Mouse (Mus musculus) stomach, embryonic 16.5 days (tissue): ENCODE results near the gene Arnt. TPM values are rescaled to one million over a fixed set of nuclear protein-coding genes. Genes with fewer than 3 reads are reported as not detected.

Experiments
- ATAC-seq: fragments of 200-750 bp; cut with Nextera tagmentation; 2 replicates; pipeline ENCODE4 v1.8.0; 2017; ENCODE audit warnings: moderate number of reproducible peaks, moderate TSS enrichment; ENCODE audit not compliant: insufficient read depth, low FRiP score
- H3K27ac ChIP-seq: fragments of 300-500 bp; sonication (generic); 2 replicates; pipeline ENCODE4 v1.5.1; 2014; ENCODE audit warnings: low read length
- H3K27me3 ChIP-seq: fragments of 300-500 bp; sonication (generic); 2 replicates; pipeline ENCODE4 v1.6.1; 2014; ENCODE audit warnings: low read length, control low read depth, mixed read lengths; ENCODE audit not compliant: control insufficient read depth, insufficient read depth
- H3K36me3 ChIP-seq: fragments of 300-500 bp; sonication (generic); 2 replicates; pipeline ENCODE4 v1.6.1; 2014; ENCODE audit warnings: low read length; ENCODE audit not compliant: control insufficient read depth, insufficient read depth
- H3K4me1 ChIP-seq: fragments of 300-500 bp; sonication (generic); 2 replicates; pipeline ENCODE4 v1.6.1; 2014; ENCODE audit warnings: low read length, control low read depth, mixed read lengths; ENCODE audit not compliant: control insufficient read depth, insufficient read depth
- H3K4me2 ChIP-seq: fragments of 300-500 bp; sonication (generic); 2 replicates; pipeline ENCODE4 v1.6.1; 2014; ENCODE audit warnings: low read depth, low read length, mixed read lengths
- H3K4me3 ChIP-seq: fragments of 300-500 bp; sonication (generic); replicated peaks from 2 replicates; pipeline ENCODE4 v1.5.1; 2014; ENCODE audit warnings: mild to moderate bottlenecking, low read length
- H3K9ac ChIP-seq: fragments of 300-500 bp; sonication (generic); 2 replicates; pipeline ENCODE4 v1.6.1; 2014; ENCODE audit warnings: low read length
- H3K9me3 ChIP-seq: fragments of 300-500 bp; sonication (generic); replicated peaks from 2 replicates; pipeline ENCODE4 v1.6.1; 2016; ENCODE audit warnings: low read length, control low read depth; ENCODE audit not compliant: control insufficient read depth
- WGBS: fragments of 180-500 bp; shearing (Covaris S2); extraction: QIAGEN DNeasy Blood & Tissue Kit; methylation state at CpG from one replicate; pipeline ENCODE4 v1.1.7; 2014; 5-methylcytosine and 5-hydroxymethylcytosine counted together
- polyA plus RNA-seq: library from polyadenylated mRNA; unstranded; fragments of >200 nt; fragmentation: Nextera tagmentation; extraction: Ambion mirVana; gene quantifications from 2 replicates; pipeline ENCODE4 v1.2.1, GENCODE M21; 2015

The Arnt gene
- polyA plus RNA-seq, 1 experiment from 2014 or later = 46.5 TPM

DNA sequence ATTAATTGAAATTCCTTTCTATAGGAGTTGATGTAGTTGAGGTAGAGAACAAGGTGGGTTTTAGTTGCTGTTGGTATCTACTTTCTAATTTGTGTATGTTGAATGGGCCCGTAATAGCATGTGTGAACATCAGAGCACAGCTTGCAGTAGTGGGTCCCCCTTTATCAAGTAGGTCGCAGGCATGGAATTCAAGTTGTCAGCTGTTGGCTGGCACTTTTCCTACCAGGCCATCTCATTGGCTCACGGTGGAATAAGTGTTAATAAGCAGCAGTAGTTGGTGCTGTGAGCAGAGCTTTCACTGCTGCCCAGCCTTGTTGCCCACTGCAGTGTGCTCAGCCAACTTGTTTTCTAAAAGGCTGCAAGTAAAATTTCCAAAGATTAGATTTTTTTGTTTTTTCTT lies 54.5 kb downstream of the Arnt start:
- 82% methylated on average over 3 of the region's 3 CpGs for WGBS
- H3K4me2 ChIP-seq = no peak overlapping the region
- ATAC-seq = no peak
- H3K27me3 ChIP-seq = no peaks in the 10 kb centered on the region
- H3K9me3 ChIP-seq = no peaks in the 10 kb centered on the region
- H3K9ac ChIP-seq = no peak overlapping the region
- no peaks in the 10 kb centered on the region for H3K4me1 ChIP-seq
- H3K4me3 ChIP-seq = no peak overlapping the region
- H3K36me3 ChIP-seq = peaks cover 8% of the 10 kb centered on the region
- no peak overlapping the region for H3K27ac ChIP-seq

DNA sequence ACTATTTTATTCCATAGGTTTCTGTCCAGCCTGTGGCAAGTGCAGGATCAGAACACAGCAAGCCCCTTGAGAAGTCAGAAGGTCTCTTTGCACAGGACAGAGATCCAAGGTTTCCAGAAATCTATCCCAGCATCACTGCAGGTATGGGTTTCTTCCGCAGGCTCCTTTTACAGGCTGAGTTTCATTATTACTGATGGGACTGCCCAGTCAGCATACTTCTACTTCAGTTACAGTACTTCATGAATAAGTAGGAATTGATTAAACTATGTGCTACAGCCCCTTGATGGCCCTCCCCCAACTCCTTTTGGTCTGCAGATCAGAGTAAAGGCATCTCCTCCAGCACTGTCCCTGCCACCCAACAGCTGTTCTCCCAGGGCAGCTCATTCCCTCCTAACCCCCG lies 56.0 kb downstream of the Arnt start:
- H3K27me3 ChIP-seq = no peaks in the 10 kb centered on the region
- H3K36me3 ChIP-seq = peaks cover 10% of the 10 kb centered on the region
- no peak overlapping the region for H3K9ac ChIP-seq
- no peak overlapping the region for H3K4me2 ChIP-seq
- H3K4me1 ChIP-seq = no peaks in the 10 kb centered on the region
- no peaks in the 10 kb centered on the region for H3K9me3 ChIP-seq
- ATAC-seq = no peak
- no peak overlapping the region for H3K4me3 ChIP-seq
- 96% methylated on average over 2 of the region's 2 CpGs for WGBS
- H3K27ac ChIP-seq = no peak overlapping the region

DNA sequence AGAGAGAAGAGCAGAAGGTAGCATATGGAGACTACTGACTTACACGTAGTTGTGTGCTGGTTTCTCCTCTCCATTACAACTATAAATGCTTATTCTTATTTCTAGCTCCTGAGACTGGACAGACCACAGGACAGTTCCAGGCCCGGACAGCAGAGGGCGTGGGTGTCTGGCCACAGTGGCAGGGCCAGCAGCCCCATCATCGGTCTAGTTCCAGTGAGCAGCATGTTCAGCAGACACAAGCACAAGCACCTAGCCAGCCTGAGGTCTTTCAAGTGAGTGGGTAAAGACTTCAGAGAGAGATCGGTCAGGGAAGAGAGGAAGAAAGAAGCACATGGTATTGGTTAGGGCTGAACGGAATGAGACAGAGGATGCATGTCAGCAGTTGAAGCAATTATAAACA lies 60.2 kb downstream of the Arnt start:
- Histone ChIP-seq H3K4me3 (no peak overlapping the region), H3K27me3 (no peaks in the 10 kb centered on the region), H3K27ac (no peak overlapping the region), H3K36me3 (peaks cover 10% of the 10 kb centered on the region; the same call in 1 of the 2 replicates), H3K4me2 (no peak overlapping the region), H3K9ac (no peak overlapping the region), H3K9me3 (no peaks in the 10 kb centered on the region), H3K4me1 (peaks cover 5% of the 10 kb centered on the region; the same call in 1 of the 2 replicates)
- WGBS = 59% methylated on average over 6 of the region's 6 CpGs
- no peak for ATAC-seq

DNA sequence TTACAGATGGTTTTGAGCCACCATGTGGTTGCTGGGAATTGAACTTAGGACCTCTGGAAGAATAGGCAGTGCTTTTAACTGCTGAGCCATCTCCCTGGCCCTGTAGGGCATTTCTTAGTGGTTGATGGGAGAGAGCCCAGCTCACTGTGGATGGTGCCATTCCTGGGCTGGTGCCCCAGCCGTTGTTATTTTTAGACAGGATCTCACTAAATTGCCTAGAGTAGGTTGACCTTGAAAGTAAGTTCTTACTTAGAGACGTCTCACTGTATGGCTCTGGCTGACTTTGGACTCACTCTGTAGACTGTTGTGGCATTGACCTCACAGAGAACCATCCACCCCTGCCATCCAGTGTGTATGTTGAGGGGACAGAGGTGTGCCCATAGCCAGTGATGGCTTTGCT lies 64.0 kb downstream of the Arnt start:
- WGBS = 79% methylated on average over 2 of the region's 2 CpGs
- ATAC-seq = no peak
- no peaks in the 10 kb centered on the region for H3K27me3 ChIP-seq
- H3K36me3 ChIP-seq = peaks cover 5% of the 10 kb centered on the region; the same call in 1 of the 2 replicates
- H3K4me1 ChIP-seq = peaks cover 5% of the 10 kb centered on the region; the same call in 1 of the 2 replicates
- H3K27ac ChIP-seq = no peak overlapping the region
- no peaks in the 10 kb centered on the region for H3K9me3 ChIP-seq
- no peak overlapping the region for H3K4me3 ChIP-seq
- H3K4me2 ChIP-seq = no peak overlapping the region
- H3K9ac ChIP-seq = no peak overlapping the region

DNA sequence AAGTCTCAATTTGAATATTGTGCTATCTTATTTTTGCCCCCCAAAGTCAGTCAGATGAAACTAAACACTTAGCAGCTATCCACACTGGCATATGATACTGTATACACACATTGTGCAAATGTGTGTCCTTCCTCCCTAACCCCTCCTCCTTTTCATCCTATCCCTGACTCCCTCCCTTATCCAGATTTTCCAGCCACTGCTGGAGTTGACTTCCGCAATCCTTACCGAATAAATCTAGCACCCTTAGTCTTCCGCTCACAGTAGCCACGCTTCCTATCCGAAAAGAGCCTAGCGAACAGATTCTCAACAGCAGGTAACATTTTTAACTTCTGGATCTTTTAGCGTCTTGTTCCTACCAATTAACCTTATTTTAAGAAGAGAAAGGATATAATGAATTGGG lies 64.8 kb downstream of the Arnt start, which contains the start of gene Ctsk:
Gene Ctsk, plus strand, starts transcription at position 233 of the 400 bp plus-strand sequence.
- no peak for ATAC-seq
- Histone ChIP-seq H3K36me3 (no peaks in the 10 kb centered on the region), H3K27me3 (no peaks in the 10 kb centered on the region), H3K4me1 (peaks cover 5% of the 10 kb centered on the region; the same call in 1 of the 2 replicates), H3K9me3 (no peaks in the 10 kb centered on the region), H3K27ac (peak within 1 kb of the TSS; percentile 46; the same call in 1 of the 2 replicates), H3K9ac (peak within 1 kb of the TSS; percentile 46), H3K4me3 (peak within 1 kb of the TSS; percentile 34), H3K4me2 (peak within 1 kb of the TSS; percentile 45)
- WGBS = 65% methylated on average over 7 of the region's 7 CpGs

DNA sequence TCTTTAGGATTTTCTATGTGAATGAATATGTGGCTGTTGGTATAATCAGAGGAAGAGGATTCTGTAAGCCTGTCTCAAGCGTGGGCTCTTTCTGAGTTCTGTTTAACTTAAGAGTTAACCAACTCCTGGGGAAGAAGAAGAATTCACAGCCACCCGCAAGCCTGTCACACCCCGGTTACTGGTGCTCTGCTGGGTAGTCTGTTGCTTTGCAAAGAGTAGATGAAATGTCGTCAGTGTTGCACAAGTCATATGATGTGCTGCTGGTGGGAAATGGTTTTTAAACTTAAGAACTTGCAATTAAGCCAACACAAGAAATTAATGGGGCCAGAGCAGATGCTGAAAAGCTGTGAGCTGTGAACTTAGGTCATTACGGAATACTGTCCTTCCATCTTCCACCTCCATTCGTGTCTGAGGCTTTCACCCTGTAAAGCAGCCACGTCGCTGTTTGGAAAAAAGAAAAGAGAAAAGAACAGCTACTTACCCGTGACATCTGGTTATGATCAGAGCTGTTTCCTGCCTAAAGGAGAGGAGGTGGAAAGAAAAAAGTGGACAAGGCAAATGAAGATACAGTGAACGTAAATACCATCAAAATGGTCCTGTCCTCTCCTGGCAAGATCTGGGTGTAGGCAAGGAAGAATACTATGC lies 65.4 kb downstream of the Arnt start:
- Histone ChIP-seq H3K9ac (peak overlapping the region; percentile 46), H3K27ac (peak overlapping the region; percentile 46; the same call in 1 of the 2 replicates), H3K4me2 (peak overlapping the region; percentile 45), H3K9me3 (no peaks in the 10 kb centered on the region), H3K36me3 (no peaks in the 10 kb centered on the region), H3K4me3 (peak overlapping the region; percentile 34), H3K4me1 (peaks cover 5% of the 10 kb centered on the region; the same call in 1 of the 2 replicates), H3K27me3 (no peaks in the 10 kb centered on the region)
- 35% methylated on average over 10 of the region's 10 CpGs for WGBS
- no peak for ATAC-seq

DNA sequence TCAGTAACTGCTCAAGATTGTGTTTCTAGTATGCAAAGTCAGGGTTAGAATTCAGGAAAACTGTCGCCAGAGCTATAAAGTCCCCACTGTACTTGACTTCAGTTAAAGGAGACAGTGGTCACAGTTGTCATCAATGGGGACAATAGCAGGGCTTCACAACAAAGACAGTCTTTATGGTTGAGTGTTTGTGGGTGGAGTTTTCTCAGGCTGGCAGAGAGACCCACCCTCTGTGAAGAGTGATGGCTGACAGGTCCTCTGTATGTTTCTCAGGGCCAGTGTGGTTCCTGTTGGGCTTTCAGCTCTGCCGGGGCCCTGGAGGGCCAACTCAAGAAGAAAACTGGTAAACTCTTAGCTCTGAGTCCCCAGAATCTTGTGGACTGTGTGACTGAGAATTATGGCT lies 68.1 kb downstream of the Arnt start:
- Histone ChIP-seq H3K9me3 (no peaks in the 10 kb centered on the region), H3K27ac (no peak overlapping the region), H3K27me3 (no peaks in the 10 kb centered on the region), H3K36me3 (no peaks in the 10 kb centered on the region), H3K4me3 (no peak overlapping the region), H3K4me2 (no peak overlapping the region), H3K4me1 (peaks cover 5% of the 10 kb centered on the region; the same call in 1 of the 2 replicates), H3K9ac (no peak overlapping the region)
- ATAC-seq = no peak
- WGBS = 66% methylated on average over 2 of the region's 2 CpGs

DNA sequence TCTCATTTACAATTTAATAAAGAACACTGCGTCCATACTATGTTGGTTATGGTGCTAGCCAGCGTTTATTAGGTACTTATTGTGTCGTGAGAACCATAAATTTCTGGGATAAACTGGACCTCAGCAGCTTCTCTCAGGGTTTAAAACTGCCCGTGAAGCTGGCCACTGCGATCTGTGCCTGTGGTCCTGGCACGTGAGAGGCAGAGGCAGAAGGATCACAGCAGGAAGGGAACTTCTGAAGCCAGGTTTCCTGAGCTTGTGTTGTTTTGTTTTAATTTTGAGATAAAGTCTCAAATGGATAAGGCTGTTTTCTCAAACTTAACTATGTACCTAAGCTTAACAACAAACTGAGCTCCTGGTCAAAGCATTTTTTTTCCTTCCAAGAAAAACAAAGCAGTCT lies 75.2 kb downstream of the Arnt start:
- H3K4me1 ChIP-seq = no peaks in the 10 kb centered on the region
- no peak overlapping the region for H3K9ac ChIP-seq
- H3K4me2 ChIP-seq = no peak overlapping the region
- 68% methylated on average over 6 of the region's 6 CpGs for WGBS
- H3K27ac ChIP-seq = no peak overlapping the region
- no peaks in the 10 kb centered on the region for H3K36me3 ChIP-seq
- H3K27me3 ChIP-seq = no peaks in the 10 kb centered on the region
- no peak for ATAC-seq
- no peak overlapping the region for H3K4me3 ChIP-seq
- no peaks in the 10 kb centered on the region for H3K9me3 ChIP-seq

DNA sequence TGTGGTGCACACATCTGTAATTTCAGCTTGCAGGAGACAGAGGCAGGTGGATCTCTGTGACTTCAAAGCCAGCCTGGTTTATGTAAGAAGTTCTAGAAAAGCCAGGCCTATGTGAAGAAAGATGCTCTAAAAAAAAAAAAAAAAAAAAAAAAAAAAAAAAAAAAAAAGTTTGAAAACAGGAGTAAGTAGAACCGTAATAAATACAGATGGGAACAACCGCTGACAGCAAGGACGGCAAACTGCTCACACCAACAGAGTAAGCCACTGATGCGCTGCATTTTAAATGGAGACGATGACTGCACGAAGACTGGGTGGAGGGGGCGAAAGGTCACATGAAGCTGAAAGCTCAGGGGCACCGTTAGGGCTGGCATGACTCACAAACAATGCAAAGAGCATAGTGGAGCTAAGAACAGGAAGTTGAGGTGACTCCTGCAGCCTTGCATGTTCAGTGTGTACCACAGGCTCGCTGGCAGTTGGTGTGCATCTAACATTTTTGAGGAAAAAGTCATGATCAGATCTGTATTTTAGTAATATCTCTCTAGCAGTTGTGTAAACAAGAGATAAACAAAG lies 77.5 kb downstream of the Arnt start:
- H3K36me3 ChIP-seq = no peaks in the 10 kb centered on the region
- no peak overlapping the region for H3K4me3 ChIP-seq
- ATAC-seq = no peak
- no peaks in the 10 kb centered on the region for H3K27me3 ChIP-seq
- H3K9ac ChIP-seq = no peak overlapping the region
- H3K27ac ChIP-seq = no peak overlapping the region
- 69% methylated on average over 9 of the region's 9 CpGs for WGBS
- H3K9me3 ChIP-seq = no peaks in the 10 kb centered on the region
- H3K4me2 ChIP-seq = no peak overlapping the region
- no peaks in the 10 kb centered on the region for H3K4me1 ChIP-seq
